Mouse (Mus musculus) CH12.LX (cell line): ENCODE data around the gene Dhcr24. TPM values are rescaled to one million over a fixed set of nuclear protein-coding genes. Genes with fewer than 3 reads are reported as not detected.

ENCODE experiments used
- DNase-seq: peaks from one replicate; pipeline ENCODE4 v3.0.0-alpha.2; 2013; ENCODE audit errors: extremely low read depth
- H3K27ac ChIP-seq: 2 replicates; pipeline ENCODE4 v1.5.1; 2012; ENCODE audit warnings: low read depth, mild to moderate bottlenecking, control low read depth, moderate library complexity; ENCODE audit not compliant: insufficient read depth
- H3K27me3 ChIP-seq: replicated peaks from 2 replicates; pipeline ENCODE3; 2012; ENCODE audit warnings: inconsistent platforms
- H3K36me3 ChIP-seq, 2 experiments: replicated peaks in 1 of 2; 2 replicates each; pipeline versions ENCODE3 to v1.6.1; 2012; ENCODE audit warnings: inconsistent platforms in 1 of 2, low read length in 1 of 2, mild to moderate bottlenecking in 1 of 2, mixed read lengths in 1 of 2, moderate library complexity in 1 of 2; ENCODE audit not compliant: control insufficient read depth in 1 of 2, insufficient read depth in 1 of 2
- H3K4me1 ChIP-seq, 2 experiments: 2 replicates each; pipeline ENCODE4 v1.6.1; 2012; ENCODE audit warnings: inconsistent platforms in 1 of 2, moderate library complexity in 1 of 2; ENCODE audit not compliant: insufficient read depth in 2 of 2, control insufficient read depth in 1 of 2
- H3K4me2 ChIP-seq: 2 replicates; pipeline ENCODE4 v1.6.1; 2012; ENCODE audit warnings: low read depth, mild to moderate bottlenecking, control low read depth; ENCODE audit not compliant: poor library complexity, insufficient read depth, severe bottlenecking
- H3K4me3 ChIP-seq, 3 experiments: fragments of 150-350 bp in 1 of 3; sonication (generic) in 1 of 3; replicated peaks in 1 of 3; 2 replicates each; pipeline versions ENCODE3 to v1.5.1; 2011 to 2012; ENCODE audit warnings: low read depth in 2 of 3, low read length in 2 of 3, mild to moderate bottlenecking in 2 of 3, moderate library complexity in 2 of 3, control low read depth in 1 of 3, improper control_type of control experiment in 1 of 3, inconsistent platforms in 1 of 3, mixed read lengths in 1 of 3; ENCODE audit not compliant: poor library complexity in 1 of 3
- H3K79me2 ChIP-seq: replicated peaks from 2 replicates; pipeline ENCODE4 v1.6.1; 2012; ENCODE audit warnings: mild to moderate bottlenecking, moderate library complexity; ENCODE audit not compliant: control insufficient read depth, poor library complexity, insufficient read depth, severe bottlenecking; ENCODE audit errors: extremely low read depth
- H3K9ac ChIP-seq: 2 replicates; pipeline ENCODE4 v1.6.1; 2012; ENCODE audit warnings: low read depth, mild to moderate bottlenecking, control low read depth, moderate library complexity; ENCODE audit not compliant: insufficient read depth
- H3K9me3 ChIP-seq: replicated peaks from 2 replicates; pipeline ENCODE3; 2012; ENCODE audit warnings: low read length, inconsistent platforms, mixed read lengths
- BHLHE40 ChIP-seq: IDR thresholded peaks from 2 replicates; pipeline ENCODE4 v1.6.1; 2011; ENCODE audit warnings: mild to moderate bottlenecking, low read depth, low read length, improper control_type of control experiment
- CHD1 ChIP-seq: IDR thresholded peaks from 2 replicates; pipeline ENCODE4 v1.6.1; 2012; ENCODE audit warnings: low read depth, low read length, improper control_type of control experiment, inconsistent platforms
- CHD2 ChIP-seq: IDR thresholded peaks from 2 replicates; pipeline ENCODE4 v1.6.1; 2011; ENCODE audit warnings: low read length, improper control_type of control experiment
- CTCF ChIP-seq, 2 experiments: IDR thresholded peaks in 1 of 2; conservative IDR thresholded peaks in 1 of 2; 2 replicates each; pipeline ENCODE4 v1.5.1; 2011 to 2012; ENCODE audit warnings: low read depth in 2 of 2, low read length in 2 of 2, improper control_type of control experiment in 1 of 2, inconsistent platforms in 1 of 2, mild to moderate bottlenecking in 1 of 2, moderate library complexity in 1 of 2
- ELF1 ChIP-seq: IDR thresholded peaks from 2 replicates; pipeline ENCODE4 v1.6.1; 2014; ENCODE audit warnings: low read depth, mild to moderate bottlenecking, inconsistent platforms, low read length, improper control_type of control experiment
- EP300 ChIP-seq: IDR thresholded peaks from 2 replicates; pipeline ENCODE4 v1.6.1; 2011; ENCODE audit warnings: low read length, improper control_type of control experiment
- ETS1 ChIP-seq: conservative IDR thresholded peaks from 2 replicates; pipeline ENCODE4 v1.6.1; 2012; ENCODE audit warnings: low read depth, mild to moderate bottlenecking, inconsistent platforms, low read length, improper control_type of control experiment, moderate library complexity
- HCFC1 ChIP-seq: IDR thresholded peaks from 2 replicates; pipeline ENCODE4 v1.6.1; 2012; ENCODE audit warnings: low read depth, mild to moderate bottlenecking, inconsistent platforms, low read length, improper control_type of control experiment
- IRF4 ChIP-seq: IDR thresholded peaks from 2 replicates; pipeline ENCODE4 v1.6.1; 2014; ENCODE audit warnings: low read depth, mild to moderate bottlenecking, inconsistent platforms, low read length, improper control_type of control experiment
- JUN ChIP-seq: IDR thresholded peaks from 2 replicates; pipeline ENCODE4 v1.6.1; 2011; ENCODE audit warnings: low read depth, mild to moderate bottlenecking, low read length, improper control_type of control experiment, moderate library complexity; ENCODE audit not compliant: insufficient read depth
- JUND ChIP-seq: conservative IDR thresholded peaks from 2 replicates; pipeline ENCODE4 v1.6.1; 2011; ENCODE audit warnings: low read depth, low read length, improper control_type of control experiment
- MAX ChIP-seq: IDR thresholded peaks from 2 replicates; pipeline ENCODE4 v1.6.1; 2011; ENCODE audit warnings: low read length, improper control_type of control experiment
- MAZ ChIP-seq: IDR thresholded peaks from 2 replicates; pipeline ENCODE4 v1.6.1; 2012; ENCODE audit warnings: low read depth, mild to moderate bottlenecking, inconsistent platforms, low read length, improper control_type of control experiment, moderate library complexity
- MEF2A ChIP-seq: IDR thresholded peaks from 2 replicates; pipeline ENCODE4 v1.6.1; 2014; ENCODE audit warnings: low read depth, mild to moderate bottlenecking, inconsistent platforms, low read length, improper control_type of control experiment, borderline replicate concordance
- MXI1 ChIP-seq: IDR thresholded peaks from 2 replicates; pipeline ENCODE4 v1.6.1; 2011; ENCODE audit warnings: mild to moderate bottlenecking, low read depth, low read length, improper control_type of control experiment
- MYC ChIP-seq: IDR thresholded peaks from 2 replicates; pipeline ENCODE4 v1.6.1; 2011; ENCODE audit warnings: low read depth, mild to moderate bottlenecking, improper control_type of control experiment, low read length
- NELFE ChIP-seq: IDR thresholded peaks from 2 replicates; pipeline ENCODE4 v1.6.1; 2011; ENCODE audit warnings: low read depth, low read length, improper control_type of control experiment
- NRF1 ChIP-seq: IDR thresholded peaks from 2 replicates; pipeline ENCODE4 v1.6.1; 2014; ENCODE audit warnings: low read depth, mild to moderate bottlenecking, inconsistent platforms, low read length, improper control_type of control experiment, moderate library complexity
- PAX5 ChIP-seq: IDR thresholded peaks from 2 replicates; pipeline ENCODE4 v1.6.1; 2012; ENCODE audit warnings: low read length, inconsistent platforms, mixed read lengths
- POLR2A ChIP-seq: IDR thresholded peaks from 2 replicates; pipeline ENCODE4 v1.6.1; 2011; ENCODE audit warnings: low read depth, mild to moderate bottlenecking, improper control_type of control experiment, low read length
- RAD21 ChIP-seq: IDR thresholded peaks from 2 replicates; pipeline ENCODE4 v1.6.1; 2011; ENCODE audit warnings: low read depth, mild to moderate bottlenecking, low read length, improper control_type of control experiment, moderate library complexity
- RCOR1 ChIP-seq: conservative IDR thresholded peaks from 2 replicates; pipeline ENCODE4 v1.6.1; 2012; ENCODE audit warnings: low read depth, mild to moderate bottlenecking, inconsistent platforms, low read length, improper control_type of control experiment
- SIN3A ChIP-seq: IDR thresholded peaks from 2 replicates; pipeline ENCODE4 v1.6.1; 2012; ENCODE audit warnings: low read length, improper control_type of control experiment, inconsistent platforms
- TBP ChIP-seq: conservative IDR thresholded peaks from 2 replicates; pipeline ENCODE4 v1.6.1; 2011; ENCODE audit warnings: low read depth, low read length, improper control_type of control experiment
- TCF12 ChIP-seq: IDR thresholded peaks from 2 replicates; pipeline ENCODE4 v1.6.1; 2014; ENCODE audit warnings: low read depth, mild to moderate bottlenecking, inconsistent platforms, low read length, improper control_type of control experiment
- UBTF ChIP-seq: IDR thresholded peaks from 2 replicates; pipeline ENCODE4 v1.6.1; 2012; ENCODE audit warnings: low read depth, mild to moderate bottlenecking, inconsistent platforms, low read length, improper control_type of control experiment, moderate library complexity
- USF1 ChIP-seq: IDR thresholded peaks from 2 replicates; pipeline ENCODE4 v1.6.1; 2014; ENCODE audit warnings: low read depth, mild to moderate bottlenecking, inconsistent platforms, low read length, improper control_type of control experiment
- USF2 ChIP-seq: conservative IDR thresholded peaks from 2 replicates; pipeline ENCODE4 v1.6.1; 2011; ENCODE audit warnings: low read depth, low read length, improper control_type of control experiment
- ZC3H11A ChIP-seq: IDR thresholded peaks from 2 replicates; pipeline ENCODE4 v1.6.1; 2012; ENCODE audit warnings: low read depth, mild to moderate bottlenecking, inconsistent platforms, low read length, improper control_type of control experiment
- ZNF384 ChIP-seq: IDR thresholded peaks from 2 replicates; pipeline ENCODE4 v1.6.1; 2012; ENCODE audit warnings: low read depth, low read length, improper control_type of control experiment, inconsistent platforms
- dilution Hi-C: fragments of 300-500 bp; cut with MboI; formaldehyde crosslinking; loops from 2 replicates; pipeline ENCODE4 v1.14.3; 2020; ENCODE audit warnings: low sequenced_read_pairs; ENCODE audit not compliant: extremely low pct_unique_long_range_greater_than_20kb, extremely low pct_ligation_motif_present
- in situ Hi-C: fragments of 300-500 bp; cut with MboI; formaldehyde crosslinking; loops from 3 replicates; pipeline ENCODE4 v1.14.3; 2019; ENCODE audit warnings: low sequenced_read_pairs, low pct_ligation_motif_present, low pct_unique_long_range_greater_than_20kb, mixed read lengths
- polyA plus RNA-seq: library from polyadenylated mRNA; unstranded; fragments of >175 nt; gene quantifications from 2 replicates; pipeline ENCODE4 v1.2.1, GENCODE M21; 2012; ENCODE audit warnings: low read depth; ENCODE audit not compliant: insufficient read length
- total RNA-seq, 2 experiments: library from RNA; depleted of rRNA; stranded (reverse); fragments of 300-350 nt in 1 of 2; fragments of >200 nt in 1 of 2; gene quantifications; 2 replicates each; pipeline ENCODE4 v1.2.3; 2012 to 2014

Gene Dhcr24
- total and polyA plus RNA-seq, 3 experiments, result 41.4 to 90.5 (median 46.9) TPM

DNA sequence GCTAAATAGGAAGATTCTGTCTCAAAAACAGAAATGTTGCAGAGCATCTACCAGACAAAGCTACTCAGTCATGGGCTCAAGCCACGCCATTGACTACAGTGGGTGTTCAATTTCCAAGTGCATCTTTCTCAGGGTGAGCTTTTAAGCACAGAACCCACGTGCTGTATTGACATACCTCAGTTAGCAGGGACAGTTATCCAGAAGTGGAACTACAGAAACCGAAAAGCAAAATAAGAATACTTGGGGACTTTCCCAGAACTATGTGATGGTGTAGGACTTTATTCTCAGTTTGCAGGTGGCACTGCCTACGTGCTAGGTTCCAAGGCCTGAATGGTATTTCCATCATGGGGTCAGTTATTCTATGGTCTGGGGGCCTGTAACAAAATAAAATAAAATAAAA is 36.9 kb downstream of the Dhcr24 start:
- H3K4me1 ChIP-seq, result peaks cover 12 to 51% of the 10 kb centered on the region in 2 experiments
- H3K9me3 ChIP-seq, result peaks cover 15% of the 10 kb centered on the region
- H3K79me2 ChIP-seq, result no peaks in the 10 kb centered on the region
- dilution Hi-C loops (no loop called here), in situ Hi-C loops (no loop called here)
- DNase-seq, result peak; percentile 73
- H3K4me2 ChIP-seq, result 0 out of 2 replicates have a peak overlapping the region, but pooled peaks have one; percentile 12
- no peak overlapping the region for H3K9ac ChIP-seq
- no peaks in the 10 kb centered on the region for H3K27me3 ChIP-seq
- H3K27ac ChIP-seq, result peak overlapping the region; percentile 6; the same call in 1 of the 2 replicates
- TF ChIP-seq CHD2 (peak; percentile 13; the same call in 1 of the 2 replicates), SIN3A (peak; percentile 68; the same call in 1 of the 2 replicates), BHLHE40 (peak; percentile 91), ETS1 (peak; percentile 86), USF1 (peak; percentile 45), POLR2A (no peak), CTCF (conservative IDR thresholded peaks at IDR 0.05 in 1 of 2, IDR thresholded peaks at IDR 0.05 in 1 of 2; ENCODE audit: low read depth in 2 of 2, low read length in 2 of 2) (no peak), IRF4 (peak; percentile 81), MAX (peak; percentile 96), TCF12 (peak; percentile 87), ELF1 (no peak), JUN (no peak), NELFE (no peak; the same call in 1 of the 2 replicates), PAX5 (no peak), ZNF384 (no peak), RAD21 (no peak), JUND (0 out of 2 replicates have a peak, but pooled peaks have one; percentile 14), ZC3H11A (no peak), RCOR1 (no peak; the same call in 1 of the 2 replicates), EP300 (peak; percentile 88), UBTF (no peak), NRF1 (no peak), MAZ (no peak), CHD1 (no peak), USF2 (peak; percentile 36; the same call in 1 of the 2 replicates), MYC (peak; percentile 96), MXI1 (peak; percentile 94), TBP (0 out of 2 replicates have a peak, but pooled peaks have one; percentile 39), HCFC1 (0 out of 2 replicates have a peak, but pooled peaks have one; percentile 10), MEF2A (peak; percentile 75; the same call in 1 of the 2 replicates)
- no peaks in the 10 kb centered on the region for H3K36me3 ChIP-seq
- H3K4me3 ChIP-seq, result no peak overlapping the region
